Mouse (Mus musculus): ENCODE measurements at regions not wholly inside any gene's neighbourhood (a gene's known extent, or its start where the extent isn't known, plus 50 kb on each side); places are given as distances from the start of the nearest gene placed in this dataset.
"Not testable (repeated sequence)": the region's sequence is repeated elsewhere in the genome, so short reads cannot be mapped to it uniquely, and the experiment has no call there.

DNA sequence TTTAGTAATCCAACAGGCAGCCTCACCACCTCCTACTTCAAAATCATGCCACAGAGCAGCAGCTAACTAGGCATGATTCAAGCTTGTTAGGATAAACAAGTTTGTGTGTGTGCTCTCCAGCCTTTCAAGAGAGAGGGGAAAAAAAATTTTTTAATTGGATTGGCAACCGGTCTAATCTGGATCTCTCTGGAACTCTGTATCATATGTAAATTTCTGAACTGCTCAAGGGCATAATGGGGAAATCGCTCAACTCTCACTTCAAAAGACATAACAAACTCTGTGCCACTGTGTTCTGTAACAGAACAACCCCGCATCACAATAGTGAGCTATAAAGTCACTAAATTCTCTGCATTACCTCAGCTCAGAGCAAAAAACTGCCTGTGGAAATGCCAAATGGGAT, 147.9 kb upstream of the Krtap11-1 start:
- no peak for DNase-seq

DNA sequence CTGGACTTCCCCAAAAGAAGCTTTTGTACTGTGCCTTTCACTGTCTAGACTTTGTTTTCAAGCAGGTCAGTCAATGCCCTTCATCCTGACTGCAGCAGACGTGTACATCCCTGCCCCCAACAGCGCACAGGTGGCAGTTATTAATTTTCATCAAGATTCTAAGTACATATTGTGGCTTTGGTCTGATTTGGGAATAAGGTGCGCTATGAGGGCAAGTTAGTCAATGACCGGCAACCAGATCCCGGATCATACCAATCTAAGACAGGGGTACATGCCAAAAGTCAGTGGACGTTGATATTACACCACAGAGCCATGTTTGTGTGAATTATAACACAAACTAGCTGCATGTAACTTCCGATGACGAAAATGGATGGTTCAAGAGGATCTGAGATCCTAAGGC, 144.7 kb upstream of the Krtap11-1 start:
- DNase-seq: not testable (repeated sequence)

DNA sequence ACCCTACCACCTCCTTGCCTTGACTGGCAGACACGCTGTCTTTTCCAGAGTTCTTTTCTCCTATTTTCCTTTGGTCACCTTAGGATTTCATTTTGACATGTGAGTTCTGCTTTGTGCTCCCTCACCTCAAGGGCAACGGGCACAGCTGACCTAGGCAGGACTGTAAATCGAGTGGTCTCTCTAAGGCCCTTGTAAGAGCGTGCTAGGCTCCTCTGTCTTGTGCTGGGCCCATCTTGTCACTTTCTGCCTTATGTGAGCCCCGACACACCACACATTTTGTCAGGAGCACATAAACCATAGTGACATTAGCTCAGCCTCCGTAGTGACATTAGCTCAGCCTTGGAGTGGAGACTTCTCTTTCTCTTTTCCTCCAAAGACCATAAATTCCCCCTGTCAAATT, 133.3 kb upstream of the Krtap11-1 start:
- DNase-seq: no peak

DNA sequence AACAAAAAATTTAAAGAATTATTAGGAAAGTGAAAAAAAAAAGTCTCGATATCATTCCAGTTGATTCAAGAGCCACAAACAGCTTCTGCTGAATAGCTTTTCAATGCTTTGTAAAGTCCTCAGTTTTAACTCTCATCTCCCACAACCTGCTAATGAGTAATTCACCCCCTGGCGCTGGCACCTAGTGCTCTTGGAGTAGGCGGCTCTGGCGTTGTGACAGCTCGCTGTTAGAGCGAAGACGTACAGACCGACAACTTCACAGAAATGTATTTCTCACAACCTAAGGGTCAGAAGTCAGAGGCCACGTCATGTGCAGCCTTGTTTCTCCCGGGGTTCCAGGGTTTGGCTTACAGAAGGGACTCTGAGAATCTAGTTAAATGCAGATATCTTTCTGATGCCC, 132.2 kb upstream of the Krtap11-1 start:
- DNase-seq: no peak

DNA sequence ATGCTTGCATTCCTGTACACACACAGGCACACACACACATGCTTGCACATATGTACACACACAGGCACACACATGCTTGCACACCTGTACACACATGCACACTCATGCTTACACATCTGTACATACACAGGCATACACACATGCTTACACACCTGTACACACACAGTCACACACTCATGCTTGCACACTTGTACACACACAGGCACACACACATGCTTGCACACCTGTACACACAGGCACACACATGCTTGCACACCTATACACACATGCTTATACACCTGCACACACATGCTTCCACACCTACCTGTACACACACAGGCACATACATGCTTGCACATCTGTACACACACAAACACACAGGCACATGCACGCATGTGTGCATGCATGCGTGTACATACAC, 131.4 kb upstream of the Krtap11-1 start:
- DNase-seq: no peak

DNA sequence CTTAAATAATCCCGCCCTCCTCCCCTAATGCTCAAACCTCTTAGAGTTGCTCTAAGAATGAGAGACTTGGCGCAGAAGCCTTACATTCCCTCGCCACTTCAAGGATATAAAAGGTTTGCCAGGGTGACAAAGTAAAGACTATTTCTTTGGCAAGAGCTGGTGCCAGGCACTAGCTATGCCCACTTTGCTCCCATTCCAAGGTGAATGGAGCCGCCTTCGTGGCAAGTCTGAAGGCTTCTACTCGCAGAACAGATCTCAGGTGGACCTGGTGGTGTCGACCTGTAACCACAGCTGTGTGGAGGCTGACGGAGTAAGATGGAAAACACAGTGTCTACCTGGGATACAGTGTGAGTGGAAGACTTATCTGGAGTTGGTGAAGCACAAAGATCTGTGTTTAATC, 130.8 kb upstream of the Krtap11-1 start:
- DNase-seq: no peak

DNA sequence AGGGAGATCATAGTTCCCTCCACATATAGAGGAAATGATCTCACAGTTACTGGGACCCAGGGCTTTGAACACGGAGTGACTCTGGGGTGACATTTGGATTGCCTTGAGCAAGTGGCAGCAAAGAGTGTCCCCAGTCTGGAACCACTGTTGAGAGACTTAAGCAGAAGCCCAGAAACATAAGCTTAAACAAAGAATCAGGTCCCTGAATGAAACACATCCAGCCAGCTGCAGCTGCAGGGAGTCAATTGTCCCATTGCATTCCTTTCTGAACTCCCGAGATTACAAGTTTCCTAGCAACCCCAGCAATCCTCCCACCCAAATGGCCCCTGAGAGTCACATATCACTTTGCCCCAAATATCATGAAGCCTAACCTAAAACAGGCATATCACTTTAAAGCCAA, 128.7 kb upstream of the Krtap11-1 start:
- DNase-seq: no peak

DNA sequence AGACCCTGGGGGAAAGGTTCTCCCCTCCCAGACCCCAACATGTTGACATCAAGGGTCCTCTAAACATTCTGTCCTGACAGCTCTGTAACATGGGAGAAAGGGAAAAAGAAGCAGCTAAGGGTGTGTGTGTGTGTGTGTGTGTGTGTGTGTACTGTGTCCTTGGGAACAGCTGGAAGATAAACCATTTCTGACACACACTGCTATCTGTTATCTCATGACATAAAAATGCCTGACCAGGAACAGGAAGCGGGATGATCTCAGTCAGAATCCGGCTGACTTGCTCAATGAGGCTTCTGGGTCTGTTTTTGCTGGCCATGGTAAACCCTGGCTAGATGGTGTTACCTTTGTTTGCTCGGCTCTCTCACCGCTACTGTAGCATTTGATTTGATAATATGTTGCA, 124.8 kb upstream of the Krtap11-1 start:
- DNase-seq: peak; percentile 40 to 65

DNA sequence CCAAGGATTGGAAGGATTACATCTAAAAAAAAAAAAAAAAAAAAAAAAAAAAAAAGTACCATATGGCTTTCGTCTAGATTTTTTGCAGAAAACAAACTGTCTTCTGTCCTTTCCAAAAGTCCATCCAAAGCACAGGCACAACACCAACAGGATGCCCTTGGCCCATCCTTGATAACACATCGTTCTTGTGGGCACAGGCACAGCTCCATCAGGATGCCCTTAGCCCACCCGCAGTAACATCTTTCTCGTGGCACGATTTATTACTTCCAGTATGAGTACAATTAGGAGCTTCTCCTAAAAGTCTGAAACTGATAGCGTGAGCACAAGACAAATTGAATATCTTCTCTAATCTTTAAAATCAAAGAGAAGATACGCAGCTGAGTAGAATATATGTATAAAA, 124.4 kb upstream of the Krtap11-1 start:
- peak in 1 of 2 experiments; percentile 18 for DNase-seq

DNA sequence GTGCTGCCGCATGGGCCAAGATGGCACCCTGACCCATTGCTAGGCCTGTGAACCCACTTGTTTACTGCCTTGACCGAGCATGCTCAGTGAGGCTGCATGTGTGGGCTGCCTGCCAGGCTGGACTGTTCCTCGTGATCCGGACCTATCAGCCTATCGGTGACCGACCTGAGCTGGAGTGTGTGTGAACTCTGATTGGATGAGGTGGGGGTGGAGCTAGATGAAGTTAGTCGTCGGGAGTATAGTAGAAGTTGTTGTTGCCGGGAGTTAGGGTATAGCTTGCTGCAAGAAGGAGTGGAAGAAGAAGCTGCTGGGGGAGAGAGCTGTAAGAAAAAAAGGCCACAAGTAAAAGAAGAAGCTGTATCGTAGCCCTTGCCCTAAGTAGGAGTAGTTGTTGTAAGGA, 122.3 kb upstream of the Krtap11-1 start:
- no peak for DNase-seq

DNA sequence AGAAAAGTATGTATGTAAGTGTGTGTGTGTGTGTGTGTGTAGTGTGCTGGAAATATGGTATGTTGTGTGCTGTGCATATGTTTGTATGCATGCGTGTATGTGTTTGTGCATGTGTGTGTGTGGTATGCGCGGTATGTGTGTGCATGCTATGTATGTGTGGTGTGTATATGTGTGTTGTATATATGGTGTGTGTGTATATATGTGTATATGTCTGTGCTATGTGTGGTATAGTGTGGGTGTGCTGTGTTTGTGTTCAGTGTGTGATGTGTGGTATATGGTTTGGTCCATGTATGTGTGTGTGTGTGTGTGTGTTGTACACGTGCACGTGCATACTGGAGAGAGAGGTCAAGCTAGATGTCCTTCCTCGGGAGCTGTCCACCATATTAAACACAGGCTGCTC, 108.5 kb upstream of the Krtap11-1 start:
- no peak for DNase-seq

DNA sequence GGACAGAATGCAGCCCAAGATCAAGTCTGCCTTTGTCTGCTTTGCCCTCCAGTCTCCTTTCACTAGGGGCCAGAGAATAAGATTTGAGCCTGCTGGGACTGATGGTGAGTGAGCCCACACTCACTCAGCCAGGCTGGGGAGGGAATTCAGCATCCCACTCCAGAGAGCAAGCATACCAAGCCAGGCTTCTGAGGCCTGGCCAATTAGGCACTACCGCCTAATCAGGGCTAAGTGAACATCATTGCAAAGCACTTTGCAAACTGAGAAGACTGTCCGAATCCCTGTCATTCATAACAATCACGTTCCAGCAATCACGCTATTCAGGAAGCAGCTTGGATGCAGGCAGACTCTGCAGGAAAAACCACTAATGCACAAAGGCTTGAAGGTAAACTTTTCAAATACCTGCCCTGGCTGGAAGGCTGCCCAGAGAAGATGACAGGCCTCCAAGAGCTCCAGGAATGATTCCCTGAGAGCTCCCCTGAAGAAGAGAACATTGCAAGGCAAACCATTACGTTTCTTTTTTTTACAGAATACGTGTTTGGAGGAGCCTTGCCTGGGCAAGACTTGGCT, 107.5 kb upstream of the Krtap11-1 start:
- no peak for DNase-seq

DNA sequence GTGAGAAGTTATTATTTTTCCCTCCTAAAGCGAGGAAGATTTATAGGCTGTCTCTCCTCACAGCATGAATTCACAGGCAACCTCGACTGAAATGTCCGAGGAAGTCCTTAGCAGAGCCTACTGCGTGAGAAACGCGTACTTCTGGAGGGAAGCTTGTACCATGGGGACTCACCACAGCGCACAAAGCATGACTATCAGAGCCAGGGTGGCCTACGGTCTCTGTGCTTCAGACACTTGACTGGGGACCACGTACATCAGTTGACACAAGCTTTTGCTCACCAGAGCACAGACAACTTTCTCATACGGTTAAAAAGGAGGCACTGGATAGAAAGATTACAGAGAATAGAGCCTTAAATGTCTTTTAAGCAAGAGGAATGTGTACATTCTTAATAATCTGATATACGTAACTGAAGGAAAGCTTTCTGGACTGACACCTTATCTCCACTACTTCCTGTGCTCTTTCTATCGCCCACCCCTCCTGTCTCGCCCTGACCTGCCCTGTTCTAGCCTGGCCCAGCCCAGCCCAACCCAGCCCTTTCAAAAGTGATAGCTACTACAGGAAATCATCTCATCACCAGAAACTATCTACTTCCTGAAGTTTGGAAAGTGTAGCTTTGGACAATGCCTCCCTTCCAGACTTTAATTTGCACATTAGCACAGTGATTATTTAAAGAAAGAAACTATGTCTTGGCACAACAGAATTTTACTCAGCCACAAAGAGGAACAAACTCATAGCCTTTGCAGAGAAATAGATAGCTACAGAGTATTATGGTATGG, 104.2 kb upstream of the Krtap11-1 start:
- no peak for DNase-seq

DNA sequence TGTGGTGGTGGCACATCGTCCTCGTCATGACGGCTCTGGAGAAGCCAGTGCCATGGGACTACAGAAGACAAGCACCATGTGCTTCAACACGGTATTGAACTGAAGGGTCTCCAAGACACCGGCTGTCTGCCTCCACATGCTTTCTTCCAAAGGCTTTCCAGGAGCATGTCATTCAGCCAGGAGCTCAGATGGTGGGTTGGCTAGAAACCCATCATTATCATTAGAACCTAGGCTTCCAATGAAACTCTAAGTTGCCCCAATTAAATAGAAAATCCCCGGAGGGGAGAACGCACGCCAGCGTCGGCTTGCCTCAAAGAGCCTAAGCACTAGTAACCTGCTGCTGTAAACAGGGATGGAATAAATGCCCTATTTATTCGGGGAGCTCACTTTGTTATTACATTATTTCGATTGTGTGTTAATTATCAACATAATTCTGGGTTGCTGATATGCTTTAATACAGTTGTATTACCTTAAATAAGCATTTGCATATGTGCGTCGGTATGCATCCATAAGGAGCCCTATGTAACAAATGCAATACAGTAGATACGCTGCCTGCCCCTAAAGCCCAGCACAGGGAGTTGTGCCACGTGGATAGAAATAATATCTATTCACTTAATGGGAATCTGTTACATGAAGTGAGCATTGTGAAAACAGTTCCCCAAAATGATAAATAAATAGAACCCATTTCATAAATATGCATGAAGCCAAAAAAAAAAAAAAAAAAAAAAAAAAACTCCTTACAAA, 103.3 kb upstream of the Krtap11-1 start:
- no peak for DNase-seq

DNA sequence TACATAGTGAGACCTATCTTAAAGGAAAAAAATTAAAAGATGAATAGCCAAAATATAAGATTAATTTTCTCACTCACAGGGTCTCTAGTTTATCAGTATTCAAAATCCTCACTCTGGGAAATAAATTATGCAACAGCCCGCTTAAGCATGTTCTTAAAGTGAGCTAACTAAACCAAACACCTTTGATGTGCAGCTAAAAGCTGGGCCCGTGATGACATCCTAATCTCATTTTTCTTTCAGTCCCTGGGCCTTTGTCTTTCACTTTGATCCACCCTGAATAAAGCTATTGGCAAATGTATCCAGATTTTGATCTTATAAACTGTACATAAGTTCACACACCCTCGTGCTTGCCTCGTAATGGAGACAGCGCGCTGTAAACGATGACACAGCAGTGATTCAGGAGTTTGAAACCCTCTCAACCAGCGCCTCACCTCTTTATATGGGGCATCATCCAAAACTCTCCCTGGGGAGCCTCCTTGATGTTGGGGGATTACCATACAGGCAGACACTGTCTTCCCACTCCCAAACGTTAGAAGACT, 100.3 kb upstream of the Krtap11-1 start:
- DNase-seq: no peak

DNA sequence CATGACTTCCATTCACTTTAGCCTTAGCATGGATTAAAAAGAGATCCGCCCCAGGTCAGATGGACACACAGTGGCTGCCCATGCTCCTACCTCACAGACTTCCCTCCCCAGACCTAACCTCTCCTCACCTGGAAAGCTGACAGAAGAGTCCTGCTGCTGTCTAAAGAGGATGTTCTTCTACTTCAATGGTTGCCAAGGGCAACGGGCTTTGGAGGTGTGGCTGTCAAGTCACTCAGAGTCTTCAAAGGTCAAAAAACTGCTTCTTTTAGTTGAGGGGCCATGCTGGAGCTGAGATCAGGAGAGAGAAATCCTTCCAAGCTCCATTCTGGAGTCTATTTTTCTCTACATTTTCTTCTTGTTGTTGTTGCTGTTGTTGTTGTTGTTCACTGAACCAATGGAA, 89.1 kb upstream of the Krtap11-1 start:
- no peak for DNase-seq

DNA sequence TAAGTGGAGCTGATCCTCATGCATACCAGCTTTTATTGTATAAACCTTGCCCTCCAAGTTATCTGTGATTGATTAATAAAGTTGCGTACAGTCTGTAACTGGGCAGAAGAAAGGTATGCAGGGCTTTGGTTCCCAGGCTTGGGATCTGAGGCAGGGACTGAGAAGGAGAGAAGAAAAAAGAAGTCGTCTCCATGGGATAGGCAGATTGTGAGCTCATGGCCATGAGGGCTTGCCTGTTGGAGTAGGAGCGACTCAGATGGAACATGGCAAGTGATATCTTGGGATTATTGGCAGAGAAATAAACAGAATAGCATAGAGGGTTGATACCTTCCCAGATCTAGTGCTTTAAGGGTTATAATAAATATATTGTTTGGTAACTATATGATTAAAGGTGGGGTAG, 85.1 kb upstream of the Krtap11-1 start:
- DNase-seq: no peak

DNA sequence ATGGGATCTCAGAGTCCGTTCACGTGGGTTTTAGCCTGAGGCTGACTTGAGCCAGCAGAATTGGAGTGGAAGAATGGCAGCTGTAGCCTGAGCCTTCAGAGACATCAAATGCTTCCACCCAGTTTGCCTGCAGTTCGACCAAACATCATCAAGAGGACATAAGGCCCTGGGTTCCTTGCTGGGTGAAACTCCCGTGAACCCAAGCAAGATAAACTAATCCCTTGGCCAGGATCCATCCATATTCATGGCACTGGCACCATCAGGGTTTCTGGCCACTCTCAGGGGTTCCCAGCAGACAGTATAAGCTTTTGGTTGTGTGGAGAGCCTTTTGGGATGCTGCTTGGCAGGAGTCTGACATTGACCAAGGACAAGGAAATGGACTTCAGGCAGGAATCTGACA, 77.7 kb upstream of the Krtap11-1 start:
- DNase-seq: no peak

DNA sequence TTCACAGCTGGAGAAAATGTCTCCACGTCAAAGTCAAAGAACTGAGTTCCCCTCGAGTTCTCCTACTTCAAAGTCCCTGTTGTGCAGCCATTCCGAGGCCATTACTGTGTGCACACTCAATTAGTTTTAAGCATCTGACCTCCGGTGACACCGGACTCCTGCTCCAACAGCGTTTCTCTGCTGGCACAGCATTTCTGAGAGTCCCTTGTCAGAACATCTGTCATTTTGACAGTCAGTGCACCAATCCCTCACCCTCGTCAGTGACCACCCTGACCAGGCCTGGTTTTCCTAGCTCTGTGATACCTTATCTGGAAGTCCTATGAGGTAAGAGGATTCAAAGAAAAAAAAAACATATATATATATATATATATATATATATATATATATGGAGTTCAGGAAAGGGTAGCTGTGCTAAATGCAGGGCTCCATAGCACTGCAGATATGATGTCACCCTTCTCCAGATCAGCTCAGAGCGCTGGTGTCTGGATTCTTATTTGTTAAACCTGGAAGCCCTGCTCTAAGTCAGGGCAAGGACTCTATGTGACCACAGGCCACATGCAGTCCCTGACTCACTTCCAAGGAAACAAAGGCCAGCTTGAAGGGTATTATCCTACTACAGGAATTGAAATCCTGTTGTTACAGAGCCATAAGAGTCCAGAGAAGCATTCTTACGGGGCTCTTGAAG, 63.1 kb upstream of the Krtap11-1 start:
- DNase-seq: no peak

DNA sequence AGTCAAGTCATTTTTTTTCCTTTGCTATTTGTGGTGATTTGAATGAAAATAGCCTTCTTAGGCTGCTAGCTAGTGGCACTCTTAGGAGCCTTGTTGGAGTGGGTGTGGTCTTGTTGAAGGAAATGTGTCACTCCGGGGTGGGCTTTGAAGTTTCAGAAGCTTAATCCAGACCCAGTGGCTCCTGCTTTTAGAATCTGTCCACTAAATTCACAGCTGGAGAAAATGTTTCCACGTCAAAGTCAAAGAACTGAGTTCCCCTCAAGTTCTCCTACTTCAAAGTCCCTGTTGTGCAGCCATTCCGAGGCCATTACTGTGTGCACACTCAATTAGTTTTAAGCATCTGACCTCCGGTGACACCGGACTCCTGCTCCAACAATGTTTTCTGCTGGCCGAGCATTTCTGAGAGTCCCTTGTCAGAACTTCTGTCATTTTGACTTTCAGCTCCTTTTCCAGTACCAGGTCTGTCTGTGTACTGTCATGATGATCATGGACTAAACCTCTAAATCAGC, 61.2 kb upstream of the Krtap11-1 start:
- no peak for DNase-seq

DNA sequence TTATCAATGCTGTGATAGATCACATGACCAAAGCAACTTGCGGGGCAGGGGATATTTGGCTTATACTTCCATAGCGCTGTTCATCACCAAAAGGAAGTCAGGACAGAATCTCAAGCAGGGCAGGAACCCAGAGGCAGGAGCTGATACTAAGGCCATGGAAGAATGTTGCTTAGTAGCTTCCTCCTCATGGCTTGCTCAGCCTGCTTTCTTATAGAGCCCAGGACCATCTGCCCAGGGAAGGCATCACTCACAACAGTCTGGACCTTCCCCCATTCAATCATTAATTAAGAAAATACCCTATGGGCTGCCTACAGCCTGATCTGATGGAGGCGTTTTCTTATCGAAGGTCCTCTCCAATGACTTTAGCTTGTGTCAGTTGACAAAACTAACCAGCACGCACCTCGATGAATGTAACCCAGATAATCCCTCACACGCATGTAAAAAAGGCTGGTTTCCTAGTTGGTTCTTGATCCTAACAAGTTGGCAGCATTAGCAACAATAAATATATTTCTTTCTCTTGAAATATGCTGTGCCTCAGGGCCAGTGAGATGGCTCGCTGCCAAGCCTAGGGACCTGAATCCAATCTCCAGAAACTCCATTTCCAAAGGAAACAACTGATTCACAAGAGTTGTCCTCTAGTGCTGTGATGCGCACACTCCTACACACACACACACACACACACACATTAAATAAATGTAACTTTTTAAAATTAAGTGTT, 60.6 kb upstream of the Krtap11-1 start:
- DNase-seq: peak; percentile 66 to 76

DNA sequence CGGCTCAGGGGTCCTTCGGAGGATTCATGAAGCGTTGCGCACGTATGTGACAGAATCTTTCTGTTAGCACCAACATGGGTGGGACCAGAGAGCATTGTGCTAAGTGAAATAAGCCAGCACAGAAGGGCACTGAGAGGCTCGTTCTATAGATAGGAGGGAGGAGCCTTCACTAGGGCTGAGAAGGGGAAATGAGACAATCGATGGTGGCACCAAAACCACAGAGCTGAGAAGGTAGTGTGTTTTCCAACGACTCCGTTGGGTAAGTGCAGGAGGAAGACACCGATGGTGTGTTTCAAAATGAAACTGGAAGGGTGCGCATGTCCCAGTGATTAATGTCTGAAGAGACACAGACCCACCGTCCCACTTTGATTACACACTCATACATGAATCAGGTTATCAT, 54.7 kb upstream of the Krtap11-1 start:
- no peak for DNase-seq

Data from adrenal gland, postnatal 36 days (tissue).